In the genomic region with DNA sequence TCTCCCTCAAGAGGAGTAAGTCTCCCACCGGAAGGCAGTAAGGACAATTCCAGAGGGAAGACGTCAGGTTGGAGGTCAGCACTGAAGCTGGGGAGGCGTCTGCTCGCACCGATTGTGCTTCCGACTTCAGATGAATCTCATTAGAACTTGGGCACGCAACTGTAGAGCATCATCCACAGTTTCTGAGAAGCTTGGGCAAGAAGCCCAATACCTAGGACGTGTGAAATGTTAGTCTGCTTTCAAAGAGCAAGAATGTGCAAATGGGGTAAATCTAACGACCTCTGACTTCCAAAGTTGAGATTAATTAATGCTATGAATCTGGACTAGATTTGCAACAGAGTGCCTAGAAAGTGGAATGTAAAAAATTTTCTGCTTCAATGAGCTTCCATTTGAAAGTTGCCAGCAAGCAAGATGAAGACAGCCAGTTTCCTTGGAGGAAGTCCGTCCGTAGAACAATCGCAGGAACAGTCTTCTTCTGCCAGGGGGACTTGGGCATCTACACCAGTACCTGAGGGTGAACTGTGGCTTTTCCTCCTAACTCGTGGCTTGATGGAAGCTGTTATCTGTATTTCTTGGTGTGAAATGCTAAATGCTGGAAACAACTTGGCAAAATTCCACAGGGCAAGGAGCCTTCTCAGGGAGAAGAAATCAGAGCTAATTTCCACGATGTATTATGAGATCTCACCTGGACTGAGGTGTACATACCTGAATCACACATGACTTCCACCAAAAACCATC, we compare ENCODE assay signal across 10 mouse cellular contexts. TPM values are rescaled to one million over a fixed set of nuclear protein-coding genes. Genes with fewer than 3 reads are reported as not detected.
A peak's percentile ranks its signal among the peaks of the same experiment; 100 is the strongest.
DNase-seq lines count a peak whose midpoint lies in the region; ATAC-seq and TF ChIP-seq lines count a peak whose summit lies in the region.
"Had no signal": no experiment of that assay in that cellular context is flagged by ENCODE, and none has a peak within 500 bp of the region (broad histone marks: within the 10 kb centered on the region; RNA-seq: fewer than 3 reads in every experiment).

No protein-coding gene starts in this region.

- H3K4me1 ChIP-seq in hindbrain, postnatal 0 days (ENCODE audit: insufficient read depth, low read length) = peaks cover 5% of the 10 kb centered on the region; the same call in 1 of the 2 replicates
- no peaks in the 10 kb centered on the region for H3K4me1 ChIP-seq in hindbrain, embryonic 11.5 days (replicated peaks; ENCODE audit: control insufficient read depth, insufficient read depth, low read length)
- H3K4me1 ChIP-seq in kidney, embryonic 15.5 days = peaks cover 12% of the 10 kb centered on the region
- H3K4me1 ChIP-seq in liver, embryonic 12.5 days = peaks cover 9% of the 10 kb centered on the region

- H3K9me3 ChIP-seq in hindbrain, postnatal 0 days (ENCODE audit: low read length) = no peaks in the 10 kb centered on the region
- H3K9me3 ChIP-seq in hindbrain, embryonic 11.5 days (ENCODE audit: control insufficient read depth, low read length) = no peaks in the 10 kb centered on the region
- no peaks in the 10 kb centered on the region for H3K9me3 ChIP-seq in kidney, embryonic 15.5 days (replicated peaks)
- no peaks in the 10 kb centered on the region for H3K9me3 ChIP-seq in liver, embryonic 12.5 days (replicated peaks)
- H3K9me3 ChIP-seq: neural tube, embryonic 15.5 days had no signal

- TF ChIP-seq CTCF in hindbrain, postnatal 0 days (IDR thresholded peaks at IDR 0.05; ENCODE audit: low read depth) = no peak
- TF ChIP-seq CTCF in Patski (IDR thresholded peaks at IDR 0.05) = no peak

- no peak overlapping the region for H3K4me3 ChIP-seq in hindbrain, postnatal 0 days (ENCODE audit: low read length)
- no peak overlapping the region for H3K4me3 ChIP-seq in hindbrain, embryonic 11.5 days (ENCODE audit: low read depth, low read length)
- H3K4me3 ChIP-seq in kidney, embryonic 15.5 days (replicated peaks) = no peak overlapping the region
- H3K4me3 ChIP-seq in liver, embryonic 12.5 days = no peak overlapping the region
- H3K4me3 ChIP-seq: neural tube, embryonic 15.5 days had no signal

- H3K27ac ChIP-seq in hindbrain, postnatal 0 days = peak overlapping the region; percentile 60; the same call in 1 of the 2 replicates
- H3K27ac ChIP-seq in hindbrain, embryonic 11.5 days (ENCODE audit: low read depth, low read length) = no peak overlapping the region
- H3K27ac ChIP-seq in kidney, embryonic 15.5 days = peak overlapping the region; percentile 5; the same call in 1 of the 2 replicates
- H3K27ac ChIP-seq in liver, embryonic 12.5 days = no peak overlapping the region
- H3K27ac ChIP-seq: neural tube, embryonic 15.5 days had no signal

- peak; percentile 47 for DNase-seq in hindbrain, postnatal 0 days (ENCODE audit: low spot score)
- DNase-seq in hindbrain, embryonic 11.5 days (ENCODE audit: low spot score) = no peak
- DNase-seq in Muller cell, postnatal 12 days (ENCODE audit: inconsistent ontology term) = peak; percentile 91
- DNase-seq in Patski (ENCODE audit: low read depth, low spot score) = peak; percentile 66
- DNase-seq: layer of hippocampus, adult 9-11 months; thymus, postnatal 25 days had no signal

- no peak for ATAC-seq in hindbrain, postnatal 0 days
- no peak for ATAC-seq in hindbrain, embryonic 11.5 days (ENCODE audit: low FRiP score)
- peak; percentile 81 for ATAC-seq in Patski
- no peak for ATAC-seq in kidney, embryonic 15.5 days (replicated peaks; ENCODE audit: low FRiP score)
- ATAC-seq in inflammation-experienced regulatory T-cells, adult 6 months = no peak
- ATAC-seq in liver, embryonic 12.5 days = no peak

- no peaks in the 10 kb centered on the region for H3K36me3 ChIP-seq in hindbrain, postnatal 0 days (ENCODE audit: insufficient read depth, low read length)
- H3K36me3 ChIP-seq in hindbrain, embryonic 11.5 days (ENCODE audit: control insufficient read depth, insufficient read depth, low read length) = no peaks in the 10 kb centered on the region
- no peaks in the 10 kb centered on the region for H3K36me3 ChIP-seq in kidney, embryonic 15.5 days
- H3K36me3 ChIP-seq in liver, embryonic 12.5 days = no peaks in the 10 kb centered on the region
- H3K36me3 ChIP-seq: neural tube, embryonic 15.5 days had no signal

- in situ Hi-C loops in Patski (cut with MboI; ENCODE audit: low pct_unique_long_range_greater_than_20kb) = no loop called here

- WGBS in hindbrain, postnatal 0 days = 19% methylated on average over 14 of the region's 14 CpGs
- WGBS in hindbrain, embryonic 11.5 days = 58% methylated on average over 14 of the region's 14 CpGs
- 35% methylated on average over 14 of the region's 14 CpGs for WGBS in kidney, embryonic 15.5 days
- WGBS in liver, embryonic 12.5 days (ENCODE audit: insufficient replicate concordance) = 50% methylated on average over 14 of the region's 14 CpGs

- POLR2A ChIA-PET in Patski (lab: Charles Lee) = interaction anchor here (0.5 to 2.0 kb wide), 10 partner anchors 11 to 57 kb away, joined by 3 to 7 read pairs (median 4); partner anchors contain the start of gene Csf1

- CTCF ChIA-PET in Patski (lab: Charles Lee) = interaction anchor here (0.8 to 2.8 kb wide), 10 partner anchors 10 to 59 kb away, joined by 3 to 8 read pairs (median 4); partner anchors contain the start of gene Csf1

- 0 out of 2 replicates have a peak overlapping the region, but pooled peaks have one; percentile 13 for H3K4me2 ChIP-seq in hindbrain, postnatal 0 days (ENCODE audit: low read depth, low read length)
- H3K4me2 ChIP-seq in hindbrain, embryonic 11.5 days (replicated peaks; ENCODE audit: low read depth, low read length) = no peak overlapping the region
- H3K4me2 ChIP-seq in kidney, embryonic 15.5 days = peak overlapping the region; percentile 24; the same call in 1 of the 2 replicates
- no peak overlapping the region for H3K4me2 ChIP-seq in liver, embryonic 12.5 days
- H3K4me2 ChIP-seq: neural tube, embryonic 15.5 days had no signal

- no peaks in the 10 kb centered on the region for H3K27me3 ChIP-seq in hindbrain, postnatal 0 days (ENCODE audit: insufficient read depth, low read length)
- no peaks in the 10 kb centered on the region for H3K27me3 ChIP-seq in hindbrain, embryonic 11.5 days (ENCODE audit: control insufficient read depth, insufficient read depth, low read length)
- no peaks in the 10 kb centered on the region for H3K27me3 ChIP-seq in Patski
- H3K27me3 ChIP-seq in kidney, embryonic 15.5 days = no peaks in the 10 kb centered on the region
- H3K27me3 ChIP-seq in liver, embryonic 12.5 days (replicated peaks) = 0 out of 2 replicates have a peak, but pooled peaks cover 4% of the 10 kb centered on the region
- H3K27me3 ChIP-seq: neural tube, embryonic 15.5 days had no signal

- H3K9ac ChIP-seq in hindbrain, postnatal 0 days (replicated peaks; ENCODE audit: low read length) = no peak overlapping the region
- no peak overlapping the region for H3K9ac ChIP-seq in hindbrain, embryonic 11.5 days (ENCODE audit: low read depth, low read length)
- no peak overlapping the region for H3K9ac ChIP-seq in kidney, embryonic 15.5 days
- H3K9ac ChIP-seq in liver, embryonic 12.5 days = no peak overlapping the region
- H3K9ac ChIP-seq: neural tube, embryonic 15.5 days had no signal

RNA-seq across cellular contexts. Expression of gene Csf1, which starts 47.9 kb away (rescaled TPM):
- total RNA-seq in hindbrain, postnatal 0 days (2014; rRNA removed) = 13.1 and 15.1 TPM in 2 replicates
- polyA plus RNA-seq in hindbrain, postnatal 0 days (2015; fragmentation: Nextera tagmentation; extraction: Ambion mirVana) = 11.2 and 12.1 TPM in 2 replicates
- 5.3 and 6.0 TPM in 2 replicates for polyA plus RNA-seq in hindbrain, embryonic 11.5 days (2014; fragmentation: Nextera tagmentation; extraction: Ambion mirVana)
- 414 TPM for polyA plus RNA-seq in Patski (2021)
- 9.3 and 10.3 TPM in 2 replicates for polyA plus RNA-seq in kidney, embryonic 15.5 days (2015; fragmentation: Nextera tagmentation; extraction: Ambion mirVana)
- 10 to 100 TPM; 15.5 to 53.7 (median 20.5) TPM for polyA plus RNA-seq in inflammation-experienced regulatory T-cells, adult 6 months (2017; shearing (Covaris generic))
- polyA plus RNA-seq in liver, embryonic 12.5 days (2016; fragmentation: Nextera tagmentation; extraction: Ambion mirVana) = 8.7 and 8.8 TPM in 2 replicates

Comparison
In these comparisons a context has a peak if more than half of its experiments do, and no peak if none do; other contexts are left out.
1. H3K27ac ChIP-seq: peak in hindbrain, postnatal 0 days (single experiment) and kidney, embryonic 15.5 days (single experiment); none in hindbrain, embryonic 11.5 days (single experiment) and liver, embryonic 12.5 days (single experiment).
2. H3K4me2 ChIP-seq: peak in hindbrain, postnatal 0 days (single experiment) and kidney, embryonic 15.5 days (single experiment); none in hindbrain, embryonic 11.5 days (single experiment) and liver, embryonic 12.5 days (single experiment).